Mouse (Mus musculus): ENCODE results near the gene Mpeg1. TPM values are rescaled to one million over a fixed set of nuclear protein-coding genes. Genes with fewer than 3 reads are reported as not detected.

Mpeg1 gene
- total RNA-seq, 2 experiments from 2014 or later = 54.8 to 62.2 TPM

Other genes with a start within 250 kb of the Mpeg1 start
- not detected in 2 replicates for gene Olfr1432, start 228.2 kb upstream of the Mpeg1 start, total RNA-seq (2014; fragmentation: Nextera tagmentation)
- gene Olfr1432, start 228.2 kb upstream of the Mpeg1 start, total RNA-seq (2017) = not detected in 2 replicates
- gene Olfr262, start 219.1 kb upstream of the Mpeg1 start, total RNA-seq (2014; fragmentation: Nextera tagmentation) = not detected in 2 replicates
- not detected in 2 replicates for gene Olfr262, start 219.1 kb upstream of the Mpeg1 start, total RNA-seq (2017)
- gene Olfr235, start 199.7 kb upstream of the Mpeg1 start, total RNA-seq (2014; fragmentation: Nextera tagmentation) = not detected in 2 replicates
- not detected in 2 replicates for gene Olfr235, start 199.7 kb upstream of the Mpeg1 start, total RNA-seq (2017)
- not detected in 2 replicates for gene Olfr1434, start 180.9 kb upstream of the Mpeg1 start, total RNA-seq (2014; fragmentation: Nextera tagmentation)
- gene Olfr1434, start 180.9 kb upstream of the Mpeg1 start, total RNA-seq (2017) = not detected in 2 replicates
- not detected in 2 replicates for gene Olfr1436, start 161.6 kb upstream of the Mpeg1 start, total RNA-seq (2014; fragmentation: Nextera tagmentation)
- gene Olfr1436, start 161.6 kb upstream of the Mpeg1 start, total RNA-seq (2017) = not detected in 2 replicates
- not detected in 2 replicates for gene Olfr1437, start 135.7 kb upstream of the Mpeg1 start, total RNA-seq (2014; fragmentation: Nextera tagmentation)
- gene Olfr1437, start 135.7 kb upstream of the Mpeg1 start, total RNA-seq (2017) = not detected in 2 replicates
- gene Olfr1438-ps1, start 124.9 kb upstream of the Mpeg1 start, total RNA-seq (2014; fragmentation: Nextera tagmentation) = not detected in 2 replicates
- gene Olfr1438-ps1, start 124.9 kb upstream of the Mpeg1 start, total RNA-seq (2017) = not detected in 2 replicates
- gene Olfr1440, start 73.5 kb upstream of the Mpeg1 start, total RNA-seq (2014; fragmentation: Nextera tagmentation) = not detected in 2 replicates
- gene Olfr1440, start 73.5 kb upstream of the Mpeg1 start, total RNA-seq (2017) = not detected in 2 replicates
- not detected in 2 replicates for gene Olfr1441, start 43.3 kb upstream of the Mpeg1 start, total RNA-seq (2014; fragmentation: Nextera tagmentation)
- not detected in 2 replicates for gene Olfr1441, start 43.3 kb upstream of the Mpeg1 start, total RNA-seq (2017)
- not detected in 2 replicates for gene Pfpl, start 32.9 kb upstream of the Mpeg1 start, total RNA-seq (2014; fragmentation: Nextera tagmentation)
- not detected in 2 replicates for gene Pfpl, start 32.9 kb upstream of the Mpeg1 start, total RNA-seq (2017)
- gene Dtx4, start 40.7 kb downstream of the Mpeg1 start, total RNA-seq (2014; fragmentation: Nextera tagmentation) = 48.3 and 48.4 TPM in 2 replicates
- gene Dtx4, start 40.7 kb downstream of the Mpeg1 start, total RNA-seq (2017) = 38.7 and 47.3 TPM in 2 replicates
- 156 and 158 TPM in 2 replicates for gene Fam111a, start 85.0 kb downstream of the Mpeg1 start, total RNA-seq (2014; fragmentation: Nextera tagmentation)
- gene Fam111a, start 85.0 kb downstream of the Mpeg1 start, total RNA-seq (2017) = 230 and 279 TPM in 2 replicates
- not detected in 2 replicates for gene Gm4952, start 139.2 kb downstream of the Mpeg1 start, total RNA-seq (2014; fragmentation: Nextera tagmentation)
- gene Gm4952, start 139.2 kb downstream of the Mpeg1 start, total RNA-seq (2017) = not detected in 2 replicates
- gene Glyat, start 172.5 kb downstream of the Mpeg1 start, total RNA-seq (2014; fragmentation: Nextera tagmentation) = not detected in 2 replicates
- not detected in 2 replicates for gene Glyat, start 172.5 kb downstream of the Mpeg1 start, total RNA-seq (2017)
- gene Olfr1442, start 209.7 kb downstream of the Mpeg1 start, total RNA-seq (2014; fragmentation: Nextera tagmentation) = not detected in 2 replicates
- gene Olfr1442, start 209.7 kb downstream of the Mpeg1 start, total RNA-seq (2017) = not detected in 2 replicates
- gene Olfr1443, start 217.3 kb downstream of the Mpeg1 start, total RNA-seq (2014; fragmentation: Nextera tagmentation) = not detected in 2 replicates
- not detected in 2 replicates for gene Olfr1443, start 217.3 kb downstream of the Mpeg1 start, total RNA-seq (2017)
- not detected in 2 replicates for gene Keg1, start 235.0 kb downstream of the Mpeg1 start, total RNA-seq (2014; fragmentation: Nextera tagmentation)
- not detected in 2 replicates for gene Keg1, start 235.0 kb downstream of the Mpeg1 start, total RNA-seq (2017)